Mouse (Mus musculus) lung, embryonic 14.5 days (tissue): ENCODE data around the gene Metap1d. TPM values are rescaled to one million over a fixed set of nuclear protein-coding genes. Genes with fewer than 3 reads are reported as not detected.
A peak's percentile ranks its signal among the peaks of the same experiment; 100 is the strongest.

Source experiments
- ATAC-seq: fragments of 200-750 bp; cut with Nextera tagmentation; 2 replicates; pipeline ENCODE4 v1.8.0; 2017; ENCODE audit warnings: mild to moderate bottlenecking, moderate TSS enrichment, moderate library complexity; ENCODE audit not compliant: insufficient read depth
- DNase-seq: peaks from one replicate; pipeline ENCODE4 v3.0.0-alpha.2; 2015
- H3K27ac ChIP-seq: fragments of 300-500 bp; sonication (generic); 2 replicates; pipeline ENCODE4 v1.5.1; 2014; ENCODE audit warnings: low read depth, mild to moderate bottlenecking, moderate library complexity
- H3K27me3 ChIP-seq: fragments of 300-500 bp; sonication (generic); 2 replicates; pipeline ENCODE4 v1.6.1; 2014; ENCODE audit warnings: low read length, control low read depth; ENCODE audit not compliant: insufficient read depth
- H3K36me3 ChIP-seq: fragments of 300-500 bp; sonication (generic); 2 replicates; pipeline ENCODE4 v1.6.1; 2014; ENCODE audit warnings: control low read depth; ENCODE audit not compliant: insufficient read depth
- H3K4me1 ChIP-seq: fragments of 300-500 bp; sonication (generic); 2 replicates; pipeline ENCODE4 v1.6.1; 2014; ENCODE audit warnings: antibody characterized with exemption, control low read depth; ENCODE audit not compliant: insufficient read depth
- H3K4me2 ChIP-seq: fragments of 300-500 bp; sonication (generic); 2 replicates; pipeline ENCODE4 v1.6.1; 2014; ENCODE audit warnings: mild to moderate bottlenecking
- H3K4me3 ChIP-seq: fragments of 300-500 bp; sonication (generic); 2 replicates; pipeline ENCODE4 v1.5.1; 2014; ENCODE audit warnings: low read depth, low read length
- H3K9ac ChIP-seq: fragments of 300-500 bp; sonication (generic); 2 replicates; pipeline ENCODE4 v1.6.1; 2014
- H3K9me3 ChIP-seq: fragments of 300-500 bp; sonication (generic); 2 replicates; pipeline ENCODE4 v1.6.1; 2016; ENCODE audit warnings: low read depth, low read length, control low read depth
- CTCF ChIP-seq: IDR thresholded peaks from 2 replicates; pipeline ENCODE4 v1.5.1; 2016; ENCODE audit warnings: antibody characterized with exemption, low read depth
- whole genome bisulfite sequencing: fragments of 180-500 bp; shearing (Covaris S2); extraction: QIAGEN DNeasy Blood & Tissue Kit; methylation state at CpG from one replicate; pipeline ENCODE4 v1.1.7; 2014; 5-methylcytosine and 5-hydroxymethylcytosine counted together
- polyA plus RNA-seq: library from polyadenylated mRNA; unstranded; fragments of >200 nt; fragmentation: Nextera tagmentation; extraction: Ambion mirVana; gene quantifications from 2 replicates; pipeline ENCODE4 v1.2.1, GENCODE M21; 2014

Gene Metap1d
- polyA plus RNA-seq, 1 experiment from 2014 or later: 37.1 TPM

DNA sequence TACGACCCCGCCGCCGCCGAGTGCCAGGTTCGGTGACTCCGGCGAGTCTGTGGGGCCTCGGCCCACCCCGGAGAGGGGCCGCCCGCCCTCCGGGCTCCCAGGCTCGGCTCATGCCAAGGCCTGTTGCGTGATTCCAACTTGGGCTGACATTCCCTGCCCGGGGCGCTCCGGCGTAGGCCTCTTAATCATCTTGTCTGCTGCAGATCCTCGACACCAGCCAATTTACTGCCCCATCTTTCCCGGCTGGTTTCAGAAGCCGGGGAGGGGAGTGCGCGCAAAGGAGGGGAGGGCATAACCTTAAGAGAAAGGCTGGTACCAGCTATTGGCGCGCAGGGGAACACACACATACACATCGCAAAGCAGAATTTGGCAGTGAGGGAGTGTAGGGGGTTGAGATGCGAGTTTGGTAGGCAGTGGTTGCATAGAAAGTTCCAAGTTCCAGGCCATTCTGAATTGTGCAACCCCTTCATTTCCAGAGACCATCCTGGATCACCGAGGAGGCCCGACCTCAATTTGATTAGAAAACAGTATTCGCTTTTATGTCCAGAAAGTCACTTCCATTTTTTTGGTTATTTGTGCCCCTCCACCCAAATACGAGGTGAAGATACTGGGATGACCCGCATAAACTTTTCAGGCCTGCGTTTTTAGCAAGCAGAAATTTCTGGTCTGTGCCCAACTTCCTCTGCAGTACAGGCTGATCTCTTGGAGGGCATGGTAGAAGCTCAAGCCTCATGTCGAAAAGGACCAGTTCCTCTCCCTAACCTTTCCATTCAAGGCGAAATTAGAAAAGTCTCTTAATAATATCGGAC, 88.5 kb downstream of the Metap1d start:
- H3K27me3 ChIP-seq: peaks cover 100% of the 10 kb centered on the region
- peak overlapping the region; percentile 16 for H3K4me3 ChIP-seq
- WGBS: 3% methylated on average over 37 of the region's 37 CpGs
- no peaks in the 10 kb centered on the region for H3K9me3 ChIP-seq
- H3K27ac ChIP-seq: no peak overlapping the region
- H3K36me3 ChIP-seq: no peaks in the 10 kb centered on the region
- H3K4me2 ChIP-seq: peak overlapping the region; percentile 33; the same call in 1 of the 2 replicates
- no peak for TF ChIP-seq CTCF
- DNase-seq (no peak), ATAC-seq (no peak)
- no peak overlapping the region for H3K9ac ChIP-seq
- H3K4me1 ChIP-seq: peaks cover 5% of the 10 kb centered on the region; the same call in 1 of the 2 replicates

DNA sequence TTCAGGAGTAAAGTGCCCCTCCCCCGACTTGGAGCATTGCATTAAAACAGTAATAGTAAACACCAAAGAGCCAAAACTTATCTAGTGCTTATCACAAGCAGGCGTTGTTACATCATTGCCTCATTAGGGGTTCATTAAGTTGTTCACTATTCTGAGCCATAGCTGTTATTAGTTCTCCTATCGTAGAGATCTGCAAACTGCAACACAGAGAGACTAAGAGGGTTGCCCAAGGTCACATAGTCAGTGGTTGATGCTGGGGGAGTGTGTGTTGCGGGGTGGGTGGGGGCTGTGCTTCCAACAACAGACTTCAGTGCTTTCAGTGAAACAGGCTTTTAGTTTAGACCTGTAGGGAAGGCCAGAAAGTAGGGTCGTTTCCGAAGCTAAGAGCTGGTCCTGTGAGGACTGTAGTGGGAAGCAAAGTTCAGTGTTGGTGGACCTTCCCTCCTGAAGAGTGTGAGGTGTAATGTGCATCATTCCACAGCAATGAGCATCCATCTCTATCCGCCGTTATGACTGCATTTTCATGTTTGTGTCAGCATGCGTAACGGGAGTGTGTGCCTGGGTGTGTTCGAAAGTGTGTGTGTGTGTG, 89.2 kb downstream of the Metap1d start:
- 4% methylated on average over 11 of the region's 11 CpGs for WGBS
- no peak for ATAC-seq
- no peaks in the 10 kb centered on the region for H3K36me3 ChIP-seq
- H3K9ac ChIP-seq: no peak overlapping the region
- H3K4me3 ChIP-seq: no peak overlapping the region
- peaks cover 100% of the 10 kb centered on the region for H3K27me3 ChIP-seq
- H3K4me1 ChIP-seq: peaks cover 5% of the 10 kb centered on the region; the same call in 1 of the 2 replicates
- no peak for TF ChIP-seq CTCF
- H3K4me2 ChIP-seq: no peak overlapping the region
- H3K9me3 ChIP-seq: no peaks in the 10 kb centered on the region
- no peak overlapping the region for H3K27ac ChIP-seq
- DNase-seq: peak; percentile 3

DNA sequence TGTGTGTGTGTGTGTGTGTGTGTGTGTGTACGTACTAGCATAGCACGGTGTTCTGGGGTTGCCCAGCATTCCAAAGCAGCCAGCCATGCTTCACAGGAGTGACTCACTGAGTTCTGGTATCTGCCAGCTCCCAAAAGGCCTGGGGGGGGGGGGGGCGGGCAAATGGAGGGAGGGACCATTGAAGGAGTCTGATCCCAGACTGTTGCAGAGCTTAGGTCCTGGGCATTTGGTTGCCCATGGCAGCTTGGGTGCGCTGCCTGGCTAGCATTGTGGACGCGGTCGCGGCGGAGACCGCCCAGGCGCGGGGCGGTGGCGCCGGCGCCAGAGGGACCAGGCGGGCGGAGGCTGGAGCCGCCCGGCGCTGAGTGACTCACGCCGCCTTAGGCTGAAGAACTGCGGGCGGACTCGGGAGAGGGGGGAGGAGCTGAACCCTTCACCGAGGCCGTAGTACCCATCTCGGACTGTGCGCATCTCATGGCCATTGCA, 89.8 kb downstream of the Metap1d start:
- Histone ChIP-seq H3K36me3 (no peaks in the 10 kb centered on the region), H3K9ac (no peak overlapping the region), H3K4me1 (peaks cover 5% of the 10 kb centered on the region; the same call in 1 of the 2 replicates), H3K4me3 (peak overlapping the region; percentile 7), H3K4me2 (peak overlapping the region; percentile 21; the same call in 1 of the 2 replicates), H3K27me3 (peaks cover 96% of the 10 kb centered on the region), H3K9me3 (no peaks in the 10 kb centered on the region), H3K27ac (no peak overlapping the region)
- DNase-seq (peak; percentile 57), ATAC-seq (peak; percentile 53; the same call in 1 of the 2 replicates)
- under 1% methylated on average over 29 of the region's 30 CpGs for WGBS
- TF ChIP-seq CTCF: no peak

DNA sequence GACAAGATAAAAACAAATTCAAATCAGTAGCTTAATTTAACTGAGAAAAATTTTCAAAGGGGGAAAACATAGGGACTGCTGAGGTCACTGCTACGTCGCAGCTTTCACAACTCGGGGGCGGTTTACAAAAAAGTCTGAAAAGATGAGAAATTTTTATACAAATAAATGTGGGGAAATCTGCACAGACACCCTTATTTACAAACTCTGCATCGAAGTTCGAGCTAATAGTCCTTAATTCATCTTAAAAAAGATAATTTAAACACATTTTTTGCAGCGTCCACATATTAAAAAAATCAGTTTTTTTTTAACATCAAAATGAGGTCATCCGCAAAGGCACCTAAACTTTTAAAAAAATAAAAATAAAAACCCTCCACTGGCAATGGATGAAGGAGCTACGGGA, 90.5 kb downstream of the Metap1d start:
- no peaks in the 10 kb centered on the region for H3K9me3 ChIP-seq
- no peak for ATAC-seq

DNA sequence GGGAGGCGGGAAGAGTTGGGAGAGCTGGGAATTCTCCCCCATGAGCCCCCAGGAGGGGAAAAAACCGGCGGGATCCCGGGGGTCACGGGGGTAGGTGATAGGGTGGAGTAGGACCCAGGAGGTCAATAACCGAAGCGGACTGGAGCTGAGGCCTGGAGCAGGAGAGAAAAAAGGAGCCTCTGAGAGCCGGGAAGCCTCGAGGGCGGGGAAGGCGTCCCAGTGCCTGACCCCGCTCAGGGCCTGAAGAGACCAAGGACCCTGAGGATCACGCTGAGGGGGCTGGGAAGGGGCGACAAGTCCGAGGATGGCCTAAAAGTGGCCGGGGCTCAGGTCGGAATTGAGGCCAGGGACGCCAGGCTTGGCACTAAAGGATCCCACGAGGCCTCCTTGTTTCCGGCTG, 90.9 kb downstream of the Metap1d start:
- Histone ChIP-seq H3K27ac (no peak overlapping the region), H3K36me3 (no peaks in the 10 kb centered on the region), H3K4me2 (no peak overlapping the region), H3K4me1 (peaks cover 5% of the 10 kb centered on the region; the same call in 1 of the 2 replicates), H3K27me3 (peaks cover 96% of the 10 kb centered on the region), H3K9ac (no peak overlapping the region), H3K4me3 (peak overlapping the region; percentile 14), H3K9me3 (no peaks in the 10 kb centered on the region)
- ATAC-seq: no peak
- 2% methylated on average over 20 of the region's 20 CpGs for WGBS
- DNase-seq: no peak
- no peak for TF ChIP-seq CTCF

More for the DNA sequence above, 90.5 kb downstream of the Metap1d start:
- no peak overlapping the region; the same call in 1 of the 2 replicates for H3K4me3 ChIP-seq
- peaks cover 5% of the 10 kb centered on the region; the same call in 1 of the 2 replicates for H3K4me1 ChIP-seq
- WGBS: 3% methylated on average over 9 of the region's 9 CpGs
- no peak overlapping the region for H3K27ac ChIP-seq
- H3K36me3 ChIP-seq: no peaks in the 10 kb centered on the region
- no peak overlapping the region for H3K9ac ChIP-seq
- TF ChIP-seq CTCF: no peak
- H3K27me3 ChIP-seq: peaks cover 96% of the 10 kb centered on the region
- DNase-seq: peak; percentile 9
- no peak overlapping the region for H3K4me2 ChIP-seq

DNA sequence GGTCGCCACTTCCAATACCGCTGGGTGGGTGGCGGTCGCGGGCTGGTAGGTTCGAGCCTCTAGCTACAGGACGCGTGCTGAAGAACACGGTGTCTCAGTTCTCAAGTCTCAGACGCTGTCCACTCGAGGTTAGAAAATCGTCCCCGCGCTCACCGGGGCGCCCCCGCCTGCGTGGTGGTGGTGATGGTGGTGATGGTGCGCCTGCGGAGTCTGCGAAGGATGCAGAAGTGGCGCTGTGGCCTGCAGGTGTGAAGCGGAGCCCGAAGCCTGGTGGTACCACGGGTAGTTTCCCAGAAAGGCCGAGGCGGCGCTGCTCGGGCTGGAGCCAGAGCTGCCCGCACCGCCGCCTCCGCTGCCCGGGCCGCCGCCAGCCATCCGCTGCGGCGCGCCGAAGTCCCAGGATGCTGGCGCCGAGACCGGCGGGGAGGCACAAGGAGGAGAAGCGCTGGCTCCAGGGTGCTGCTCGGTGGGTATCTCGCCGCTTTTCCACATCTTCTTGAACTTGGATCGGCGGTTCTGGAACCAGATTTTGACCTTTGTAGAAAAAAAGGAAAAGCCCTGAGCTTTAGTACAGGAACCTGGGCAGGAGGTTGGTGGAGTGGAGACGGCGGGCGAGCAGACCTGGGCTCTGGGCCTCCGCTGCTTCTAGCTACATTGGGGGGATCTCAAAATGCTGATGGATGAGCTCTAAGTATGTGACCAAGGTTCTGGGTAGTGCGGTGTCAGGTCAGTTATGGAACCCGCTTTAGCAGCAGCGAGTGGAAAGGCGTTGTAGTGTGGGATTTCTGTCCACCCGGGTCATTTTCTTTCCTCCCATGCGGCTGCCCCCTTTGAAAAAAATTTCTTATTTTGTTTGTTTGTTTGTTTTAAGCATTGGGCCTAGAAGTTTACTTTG, 91.6 kb downstream of the Metap1d start:
- no peak overlapping the region for H3K9ac ChIP-seq

More for the DNA sequence above, 91.6 kb downstream of the Metap1d start:
- TF ChIP-seq CTCF: no peak
- H3K9me3 ChIP-seq: no peaks in the 10 kb centered on the region
- peaks cover 5% of the 10 kb centered on the region; the same call in 1 of the 2 replicates for H3K4me1 ChIP-seq
- WGBS: 1% methylated on average over 61 of the region's 61 CpGs
- ATAC-seq (no peak), DNase-seq (peak; percentile 48)
- no peak overlapping the region for H3K27ac ChIP-seq
- H3K27me3 ChIP-seq: peaks cover 96% of the 10 kb centered on the region
- H3K4me2 ChIP-seq: no peak overlapping the region
- H3K36me3 ChIP-seq: no peaks in the 10 kb centered on the region
- peak overlapping the region; percentile 45 for H3K4me3 ChIP-seq
